Mouse (Mus musculus): Measurements from ENCODE around the gene Atg14.

Atg14 gene

DNA sequence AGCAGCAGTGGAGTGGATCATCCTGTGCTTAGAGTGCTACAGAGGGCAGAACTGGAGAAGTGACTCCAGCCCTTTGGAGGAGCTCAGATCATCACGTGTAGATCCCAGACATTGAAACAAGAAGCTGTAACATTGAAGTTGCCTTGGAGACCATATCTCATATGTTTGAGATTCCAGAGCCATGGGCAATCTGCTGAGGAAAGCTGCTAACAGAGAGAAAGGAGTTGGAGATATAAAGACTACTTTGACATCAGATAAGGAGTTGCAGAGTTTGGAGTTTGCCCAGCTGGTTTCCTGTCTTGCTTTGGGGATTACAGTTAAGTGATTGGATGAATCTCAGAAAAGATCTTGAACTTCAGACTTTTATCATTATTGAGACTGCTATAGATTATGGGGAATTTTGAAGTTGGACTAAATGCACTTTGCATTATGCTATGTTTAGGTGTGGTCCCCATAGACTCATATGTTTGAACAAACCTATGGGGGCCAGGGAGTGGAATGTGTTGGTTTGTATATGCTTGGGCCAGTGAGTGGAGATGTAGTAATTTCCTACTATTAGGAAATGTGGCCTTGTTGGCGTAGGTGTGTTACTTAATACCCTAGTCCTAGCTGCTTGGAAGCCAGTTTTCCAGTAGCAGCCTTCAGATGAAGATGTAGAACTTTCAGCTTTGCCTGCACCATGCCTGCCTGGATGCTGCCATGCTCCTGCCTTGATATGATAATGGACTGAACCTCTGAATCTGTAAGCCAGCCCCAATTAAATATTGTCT, 76.7 kb downstream of the Atg14 start:
- peaks cover 46% of the 10 kb centered on the region for H3K4me1 ChIP-seq (replicated peaks; ENCODE audit: low read depth, low read length)
- peaks cover 5% of the 10 kb centered on the region; the same call in 1 of the 2 replicates for H3K36me3 ChIP-seq (ENCODE audit: insufficient read depth, low read length)
- TF ChIP-seq POU5F1 (IDR thresholded peaks at IDR 0.05; ENCODE audit: borderline replicate concordance, low read length) = no peak
- no peak for TF ChIP-seq CTCF (conservative IDR thresholded peaks at IDR 0.05; ENCODE audit: low read length)
- TF ChIP-seq NANOG (IDR thresholded peaks at IDR 0.05; ENCODE audit: borderline replicate concordance, low read length) = no peak
- no peaks in the 10 kb centered on the region for H3K27me3 ChIP-seq (ENCODE audit: insufficient read depth, low read length)
- H3K9me3 ChIP-seq (ENCODE audit: low read length) = no peaks in the 10 kb centered on the region
- H3K4me3 ChIP-seq (replicated peaks; ENCODE audit: low read length) = no peak overlapping the region

Data from E14TG2a.4 (cell line).